Mouse (Mus musculus): ENCODE results near the gene Fbxw17.

DNA sequence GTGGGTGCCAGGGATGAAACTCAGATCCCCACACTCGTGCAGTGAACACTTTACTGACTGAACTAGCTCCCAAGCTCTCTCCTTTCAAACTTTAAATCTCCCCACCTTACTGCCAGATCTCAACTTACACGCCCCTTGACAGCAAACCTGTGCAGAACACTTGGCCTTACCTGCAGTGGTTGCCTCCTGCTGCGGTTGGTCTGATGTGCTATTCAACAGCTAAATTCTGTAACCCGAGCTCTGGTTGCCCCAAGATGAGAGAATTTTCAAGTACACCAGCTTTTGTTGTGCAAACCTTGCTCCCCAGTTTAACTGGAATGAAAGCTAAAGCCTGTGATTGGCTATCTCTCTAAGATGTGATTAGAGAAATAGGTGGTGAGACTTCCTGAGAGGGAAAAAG, 35.8 kb downstream of the Fbxw17 start:
- TF ChIP-seq CTCF (IDR thresholded peaks at IDR 0.05; ENCODE audit: low read depth) (no peak), EP300 (IDR thresholded peaks at IDR 0.05; ENCODE audit: low read depth) (no peak)
